Comparison of ENCODE assay signal across 22 mouse cellular contexts in genomic region chr17:32516126-32516525, GRCm38 (mm10).
"Had no signal": no experiment of that assay in that cellular context is flagged by ENCODE, and none has a peak within 500 bp of the region (broad histone marks: within the 10 kb centered on the region; RNA-seq: fewer than 3 reads in every experiment).

No protein-coding gene starts in this region.

- DNase-seq: heart, postnatal 10 days; heart, postnatal 14 days; heart, postnatal 36 days; heart, postnatal 4 days; kidney, adult 11 months; kidney, adult 18-20 months; kidney, adult 2 months; kidney, adult 8-10 months; kidney, adult 9 months; kidney, postnatal 10 days; kidney, postnatal 14 days; kidney, postnatal 25 days; kidney, postnatal 36 days; kidney, postnatal 4 days; layer of hippocampus, adult 9-11 months; layer of hippocampus, postnatal 36 days had no signal

- ATAC-seq: hindbrain, embryonic 16.5 days; hindbrain, postnatal 0 days; inflammation-experienced regulatory T-cells, adult 6 months; intestine, embryonic 15.5 days; intestine, embryonic 16.5 days; intestine, postnatal 0 days had no signal
